Mouse (Mus musculus) forebrain, embryonic 10.5 days (tissue): ENCODE data around the gene Pgr15l. TPM values are rescaled to one million over a fixed set of nuclear protein-coding genes. Genes with fewer than 3 reads are reported as not detected.

Experiments used
- DNase-seq: peaks from one replicate; pipeline ENCODE4 v3.0.0-alpha.2; 2017; ENCODE audit warnings: low spot score; ENCODE audit errors: extremely low spot score
- H3K27ac ChIP-seq: fragments of 300-500 bp; sonication (generic); 2 replicates; pipeline ENCODE4 v1.5.1; 2016; ENCODE audit warnings: mild to moderate bottlenecking
- H3K27me3 ChIP-seq: fragments of 300-500 bp; sonication (generic); 2 replicates; pipeline ENCODE4 v1.6.1; 2016; ENCODE audit warnings: mild to moderate bottlenecking; ENCODE audit not compliant: poor library complexity, severe bottlenecking
- H3K36me3 ChIP-seq: fragments of 300-500 bp; sonication (generic); replicated peaks from 2 replicates; pipeline ENCODE4 v1.6.1; 2016; ENCODE audit warnings: mild to moderate bottlenecking, moderate library complexity
- H3K4me1 ChIP-seq: fragments of 300-500 bp; sonication (generic); 2 replicates; pipeline ENCODE4 v1.6.1; 2016
- H3K4me3 ChIP-seq: fragments of 300-500 bp; sonication (generic); 2 replicates; pipeline ENCODE4 v1.5.1; 2016; ENCODE audit warnings: mild to moderate bottlenecking, moderate library complexity
- H3K9me3 ChIP-seq: fragments of 300-500 bp; sonication (generic); 2 replicates; pipeline ENCODE4 v1.6.1; 2016; ENCODE audit warnings: mild to moderate bottlenecking, moderate library complexity
- WGBS: fragments of 180-500 bp; shearing (Covaris S2); methylation state at CpG from one replicate; pipeline ENCODE4 v1.1.7; 2016; 5-methylcytosine and 5-hydroxymethylcytosine counted together
- polyA plus RNA-seq: library from polyadenylated mRNA; unstranded; fragments of >200 nt; fragmentation: Nextera tagmentation; extraction: Ambion mirVana; gene quantifications from 2 replicates; pipeline ENCODE4 v1.2.1, GENCODE M21; 2016

The Pgr15l gene
- 0.02 TPM in 1 of 2 replicates, not detected in the other for polyA plus RNA-seq

DNA sequence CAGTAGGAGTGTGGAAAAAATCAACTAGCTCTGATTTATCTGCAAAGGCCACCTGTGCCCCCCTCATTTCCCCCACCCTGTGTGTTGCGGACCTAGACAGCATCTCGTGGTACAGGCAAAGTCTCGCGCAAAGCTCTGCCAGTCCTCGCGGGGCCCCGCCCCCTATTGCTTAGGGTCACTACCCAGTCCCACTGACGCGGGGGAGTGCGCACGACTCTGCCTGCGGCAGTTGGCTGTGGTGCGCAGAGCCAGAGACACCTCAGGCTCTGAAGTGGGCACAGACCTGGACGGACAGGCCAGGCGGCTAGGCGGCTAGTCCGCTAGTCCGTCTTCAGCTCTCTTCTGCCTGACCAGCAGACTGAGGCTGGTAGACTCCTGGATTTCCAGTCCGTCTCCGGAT, at the start of gene Pgr15l:
TSS of gene Pgr15l (plus strand) at position 228 of the 400 bp plus-strand sequence.
- no peaks in the 10 kb centered on the region for H3K36me3 ChIP-seq
- no peak within 1 kb of the TSS for H3K27ac ChIP-seq
- peak; percentile 14 for DNase-seq
- H3K4me1 ChIP-seq: 0 out of 2 replicates have a peak, but pooled peaks cover 4% of the 10 kb centered on the region
- 34% methylated on average over 20 of the region's 20 CpGs for WGBS
- peak within 1 kb of the TSS; percentile 36 for H3K4me3 ChIP-seq
- no peaks in the 10 kb centered on the region for H3K9me3 ChIP-seq
- H3K27me3 ChIP-seq: peaks cover 41% of the 10 kb centered on the region

DNA sequence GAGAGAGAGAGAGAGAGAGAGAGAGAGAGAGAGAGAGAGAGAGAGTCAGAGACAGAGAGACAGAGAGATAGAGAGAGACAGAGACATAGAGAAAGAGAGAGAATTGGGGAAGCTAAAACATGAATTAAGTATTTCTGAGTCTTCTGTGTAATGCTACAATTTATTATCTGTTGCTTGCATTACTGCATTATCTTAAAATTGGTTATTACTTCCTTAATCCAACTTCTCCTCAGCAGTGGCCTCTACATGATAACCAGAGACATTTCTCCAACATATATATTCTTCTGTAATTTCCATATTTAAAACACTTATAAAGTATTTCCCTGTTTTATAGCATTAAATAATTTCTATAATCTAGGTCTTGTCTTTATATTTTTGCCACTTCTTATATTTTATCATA, 44.9 kb upstream of the Pgr15l start:
- no peaks in the 10 kb centered on the region for H3K27me3 ChIP-seq
- no peak overlapping the region for H3K27ac ChIP-seq
- no peaks in the 10 kb centered on the region for H3K9me3 ChIP-seq
- no peaks in the 10 kb centered on the region for H3K4me1 ChIP-seq
- DNase-seq: no peak
- no peaks in the 10 kb centered on the region for H3K36me3 ChIP-seq
- H3K4me3 ChIP-seq: no peak overlapping the region

DNA sequence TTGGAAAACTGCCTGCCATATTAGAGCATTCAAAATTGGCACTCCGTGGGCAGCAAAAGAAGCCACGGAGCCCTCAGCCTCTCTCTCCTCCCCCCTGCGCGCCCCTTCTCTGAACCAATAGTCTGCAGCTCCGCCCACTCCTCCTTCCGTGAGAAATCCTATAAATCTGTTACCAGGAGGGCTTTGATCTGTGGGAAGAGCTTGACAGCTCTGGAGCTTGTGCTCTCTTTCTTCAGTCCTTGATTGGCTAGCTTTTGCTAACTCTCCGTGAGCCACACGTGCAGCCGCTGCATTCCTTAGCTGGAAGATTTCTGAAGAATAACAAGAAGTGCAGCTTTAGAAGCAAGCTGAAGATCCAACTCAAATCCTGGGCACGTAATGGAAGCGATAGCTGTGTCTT, 2.6 kb upstream of the Pgr15l start:
- peak; percentile 44 for DNase-seq
- 16% methylated on average over 11 of the region's 11 CpGs for WGBS
- Histone ChIP-seq H3K4me1 (0 out of 2 replicates have a peak, but pooled peaks cover 4% of the 10 kb centered on the region), H3K36me3 (no peaks in the 10 kb centered on the region), H3K27me3 (peaks cover 41% of the 10 kb centered on the region), H3K27ac (no peak overlapping the region), H3K9me3 (no peaks in the 10 kb centered on the region), H3K4me3 (no peak overlapping the region)
